Mouse (Mus musculus) bone marrow, adult 2 months (tissue): ENCODE measurements at regions not wholly inside any gene's neighbourhood (a gene's known extent, or its start where the extent isn't known, plus 50 kb on each side); places are given as distances from the start of the nearest gene placed in this dataset.
"Not testable (repeated sequence)": the region's sequence is repeated elsewhere in the genome, so short reads cannot be mapped to it uniquely, and the experiment has no call there.

Experiments used
- H3K27ac ChIP-seq: fragments of 200-500 bp; 2 replicates; pipeline ENCODE4 v1.5.1; 2012; ENCODE audit warnings: low read depth, mild to moderate bottlenecking, control low read depth, inconsistent platforms, low read length; ENCODE audit not compliant: control insufficient read depth, poor library complexity, insufficient read depth
- H3K4me1 ChIP-seq: fragments of 200-500 bp; 2 replicates; pipeline ENCODE4 v1.6.1; 2011; ENCODE audit warnings: low read length; ENCODE audit not compliant: control insufficient read depth, insufficient read depth
- H3K4me3 ChIP-seq: fragments of 200-500 bp; replicated peaks from 2 replicates; pipeline ENCODE3; 2011; ENCODE audit warnings: mild to moderate bottlenecking, low read depth, low read length, control low read depth; ENCODE audit not compliant: control insufficient read depth
- CTCF ChIP-seq: fragments of 200-500 bp; IDR thresholded peaks from 2 replicates; pipeline ENCODE4 v1.5.1; 2011; ENCODE audit warnings: low read length, control low read depth; ENCODE audit not compliant: control insufficient read depth, insufficient read depth
- POLR2A ChIP-seq: fragments of 200-500 bp; IDR thresholded peaks from 2 replicates; pipeline ENCODE4 v1.6.1; 2011; ENCODE audit warnings: low read depth, mild to moderate bottlenecking, control low read depth, low read length, borderline replicate concordance; ENCODE audit not compliant: control insufficient read depth
- WGBS: fragments of 180-500 bp; shearing (Covaris S2); methylation state at CpG from one replicate; pipeline ENCODE4 v1.1.7; 2018; 5-methylcytosine and 5-hydroxymethylcytosine counted together

GRCm38 (mm10) chr3:21771752-21772298 lies 304.6 kb upstream of the Tbl1xr1 start:
- H3K4me3 ChIP-seq, result no peak overlapping the region
- 70% methylated on average over 4 of the region's 4 CpGs for whole genome bisulfite sequencing
- no peak overlapping the region for H3K27ac ChIP-seq
- TF ChIP-seq POLR2A, result no peak
- TF ChIP-seq CTCF, result no peak
- no peaks in the 10 kb centered on the region for H3K4me1 ChIP-seq

GRCm38 (mm10) chr3:21774172-21774842 lies 302.1 kb upstream of the Tbl1xr1 start:
- no peak overlapping the region for H3K4me3 ChIP-seq
- 70% methylated on average over 4 of the region's 4 CpGs for WGBS
- no peak overlapping the region for H3K27ac ChIP-seq
- H3K4me1 ChIP-seq, result no peaks in the 10 kb centered on the region
- TF ChIP-seq POLR2A (no peak), CTCF (no peak)

DNA sequence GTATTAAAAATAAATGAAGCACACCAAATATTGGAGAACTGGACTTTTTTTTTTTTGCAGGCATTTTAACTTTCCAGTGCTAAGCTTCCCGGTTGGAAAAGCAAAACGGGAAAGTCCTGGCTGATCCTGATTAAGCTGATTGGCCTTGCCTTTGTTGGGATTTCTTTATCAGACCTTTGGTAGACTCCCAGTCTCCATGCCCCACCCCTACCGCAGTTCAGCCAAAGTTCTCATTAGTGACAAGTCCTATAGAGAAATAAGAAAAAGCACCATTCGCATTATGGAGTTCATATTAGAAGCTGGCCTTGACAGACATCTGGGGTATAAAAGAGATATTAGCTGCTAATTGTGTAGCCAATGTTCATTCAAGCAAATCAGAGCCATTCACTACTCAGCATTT lies 297.7 kb upstream of the Tbl1xr1 start:
- TF ChIP-seq CTCF (no peak), POLR2A (no peak)
- WGBS, result 88% methylated on average over 4 of the region's 4 CpGs

GRCm38 (mm10) chr3:21791983-21792631 lies 284.3 kb upstream of the Tbl1xr1 start:
- Histone ChIP-seq H3K4me3 (no peak overlapping the region), H3K4me1 (no peaks in the 10 kb centered on the region), H3K27ac (no peak overlapping the region)
- no peak for TF ChIP-seq POLR2A
- no peak for TF ChIP-seq CTCF
- WGBS, result 71% methylated on average over 4 of the region's 4 CpGs

More for the DNA sequence above, 297.7 kb upstream of the Tbl1xr1 start:
- H3K4me3 ChIP-seq, result no peak overlapping the region
- H3K27ac ChIP-seq, result no peak overlapping the region
- H3K4me1 ChIP-seq, result no peaks in the 10 kb centered on the region

DNA sequence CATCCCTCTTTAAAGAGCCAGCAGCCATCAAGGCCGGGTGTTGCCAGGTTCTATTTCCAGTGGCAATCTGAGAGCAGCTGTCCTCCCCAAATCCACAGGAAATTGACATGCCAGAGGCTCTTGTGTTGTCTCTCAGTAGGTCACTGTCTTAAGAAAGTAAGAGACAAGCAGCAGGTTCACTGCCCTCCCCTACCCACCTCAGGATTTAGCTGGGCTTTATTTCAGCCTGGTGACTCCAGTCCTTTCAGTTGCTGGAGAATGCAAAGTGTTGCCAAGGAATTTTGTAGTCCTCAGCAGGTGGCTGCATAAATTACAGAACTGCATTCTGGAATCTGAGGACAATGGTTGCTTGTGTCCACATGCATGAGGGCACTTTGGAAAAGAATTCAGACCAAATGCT lies 278.3 kb upstream of the Tbl1xr1 start:
- no peak overlapping the region for H3K4me3 ChIP-seq
- TF ChIP-seq CTCF (no peak), POLR2A (no peak)
- 80% methylated on average over 1 of the region's 1 CpGs for WGBS

GRCm38 (mm10) chr3:21803886-21804285 lies 272.6 kb upstream of the Tbl1xr1 start:
- not testable (repeated sequence) for H3K27ac ChIP-seq, H3K4me3 ChIP-seq, H3K4me1 ChIP-seq
- WGBS, result 74% methylated on average over 2 of the region's 2 CpGs

More for the DNA sequence above, 278.3 kb upstream of the Tbl1xr1 start:
- no peak overlapping the region for H3K27ac ChIP-seq
- no peaks in the 10 kb centered on the region for H3K4me1 ChIP-seq

DNA sequence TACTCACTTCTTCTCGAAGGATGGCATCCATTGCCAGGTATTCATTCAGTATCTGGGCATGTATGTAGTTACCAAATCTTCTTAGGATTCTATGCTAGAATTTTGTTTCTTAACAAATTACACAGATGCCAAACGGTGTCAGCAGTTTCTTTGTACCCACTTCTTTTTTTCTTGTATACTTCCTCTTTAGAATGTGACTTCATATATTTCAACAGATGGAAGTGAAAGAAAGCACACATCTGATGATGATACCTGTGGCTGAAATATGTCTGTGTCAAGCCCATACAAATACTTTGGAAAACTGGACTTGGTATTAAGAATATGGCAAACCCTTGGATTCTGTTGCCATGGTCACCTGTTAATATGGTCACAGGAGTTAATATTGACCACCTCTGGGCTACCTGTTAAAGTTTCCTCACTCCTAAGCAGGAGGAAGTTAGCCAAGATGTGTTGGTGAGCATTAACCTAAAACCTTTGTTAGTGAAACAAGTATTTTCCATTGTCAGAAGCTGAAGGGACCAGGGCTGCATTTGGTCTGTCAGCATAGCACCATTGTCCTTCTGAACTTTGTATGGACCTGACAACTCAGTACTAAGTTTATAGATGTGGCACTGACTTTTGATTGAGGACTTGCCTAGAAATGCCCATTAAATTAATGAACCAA lies 269.8 kb upstream of the Tbl1xr1 start:
- 24% methylated on average over 2 of the region's 2 CpGs for WGBS
- TF ChIP-seq CTCF (no peak), POLR2A (no peak)
- H3K27ac ChIP-seq, result peak overlapping the region; percentile 10; the same call in 1 of the 2 replicates
- H3K4me3 ChIP-seq, result no peak overlapping the region
- H3K4me1 ChIP-seq, result peaks cover 3% of the 10 kb centered on the region; the same call in 1 of the 2 replicates

GRCm38 (mm10) chr3:21808539-21808938 lies 267.9 kb upstream of the Tbl1xr1 start:
- 36% methylated on average over 2 of the region's 2 CpGs for WGBS
- Histone ChIP-seq H3K27ac (no peak overlapping the region), H3K4me1 (peaks cover 3% of the 10 kb centered on the region; the same call in 1 of the 2 replicates), H3K4me3 (no peak overlapping the region)
- TF ChIP-seq CTCF (no peak), POLR2A (no peak)
